Mouse (Mus musculus): Measurements from ENCODE around the gene Ephx3. TPM values are rescaled to one million over a fixed set of nuclear protein-coding genes. Genes with fewer than 3 reads are reported as not detected.

The Ephx3 gene
- polyA plus RNA-seq, 1 experiment from 2014 or later, result 0.10 TPM

DNA sequence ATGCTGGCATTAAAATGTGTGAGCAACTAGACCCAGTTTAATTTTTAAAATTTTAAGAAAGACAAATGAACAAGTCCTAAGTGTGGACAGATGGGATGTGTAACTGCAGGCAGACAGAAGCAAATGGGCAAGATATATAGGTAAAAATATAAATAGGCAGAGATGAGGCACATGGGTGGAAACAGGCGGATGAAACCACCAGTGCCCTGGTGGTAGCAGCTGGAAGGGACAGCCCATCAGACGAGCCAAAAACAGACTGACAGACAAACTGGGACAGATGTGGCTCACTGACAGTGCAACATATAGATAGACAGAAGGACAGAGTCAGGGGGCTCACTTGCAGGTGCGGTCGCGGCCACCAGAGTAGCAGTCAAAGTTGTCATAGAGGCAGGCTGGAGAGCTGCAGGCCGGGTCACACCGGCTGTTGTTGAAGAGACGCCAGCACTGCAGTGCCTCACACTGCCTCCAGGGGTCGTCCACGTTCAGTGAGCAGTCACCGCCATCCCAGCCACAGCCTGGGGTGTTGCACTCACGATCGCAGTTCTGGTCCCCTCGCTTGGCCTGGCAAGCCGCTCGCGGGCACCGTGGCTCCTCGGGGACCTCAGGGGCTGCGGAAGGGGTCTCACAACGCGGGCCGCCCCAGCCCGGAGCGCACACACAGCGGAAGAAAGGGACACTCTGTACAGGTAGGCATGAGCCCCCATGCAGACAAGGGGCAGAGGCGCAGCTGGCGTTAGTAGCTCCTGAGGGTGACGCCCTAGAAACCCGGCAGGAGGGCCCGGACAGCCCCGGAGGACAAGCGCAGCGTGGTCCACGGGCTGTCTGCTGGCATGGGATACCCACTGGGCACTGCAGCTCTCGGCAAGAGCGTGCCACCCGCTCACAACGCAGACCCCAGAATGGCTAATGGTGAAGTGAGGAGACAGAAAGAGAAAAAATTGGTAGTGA is 46.2 kb downstream of the Ephx3 start:
- Histone ChIP-seq H3K27ac (no peak overlapping the region; the same call in 1 of the 2 replicates), H3K4me3 (peak overlapping the region; percentile 37), H3K4me1 (replicated peaks) (peaks cover 19% of the 10 kb centered on the region), H3K36me3 (peaks cover 52% of the 10 kb centered on the region), H3K27me3 (no peaks in the 10 kb centered on the region), H3K9ac (peak overlapping the region; percentile 68), H3K4me2 (peak overlapping the region; percentile 57), H3K9me3 (no peaks in the 10 kb centered on the region)
- 21% methylated on average over 39 of the region's 39 CpGs for whole genome bisulfite sequencing
- peak; percentile 60 for ATAC-seq (ENCODE audit: low FRiP score)

GRCm38 (mm10) chr17:32142234-32142633 is 47.1 kb downstream of the Ephx3 start:
- H3K27ac ChIP-seq, result no peak overlapping the region
- WGBS, result 100% methylated on average over 1 of the region's 1 CpGs
- H3K9ac ChIP-seq, result no peak overlapping the region
- no peaks in the 10 kb centered on the region for H3K9me3 ChIP-seq
- H3K27me3 ChIP-seq, result no peaks in the 10 kb centered on the region
- H3K4me3 ChIP-seq, result no peak overlapping the region
- no peak overlapping the region for H3K4me2 ChIP-seq
- no peak for ATAC-seq (ENCODE audit: low FRiP score)
- H3K4me1 ChIP-seq (replicated peaks), result peaks cover 19% of the 10 kb centered on the region
- peaks cover 52% of the 10 kb centered on the region for H3K36me3 ChIP-seq

Other genes with a start within 250 kb of the Ephx3 start
- 36.2 and 39.5 TPM in 2 replicates for gene Rrp1b, start 153.4 kb downstream of the Ephx3 start, polyA plus RNA-seq (2015; fragmentation: Nextera tagmentation; extraction: Ambion mirVana)
- gene Hsf2bp, start 153.2 kb downstream of the Ephx3 start, polyA plus RNA-seq (2015; fragmentation: Nextera tagmentation; extraction: Ambion mirVana), result 0.43 and 0.70 TPM in 2 replicates
- 8.2 and 8.6 TPM in 2 replicates for gene Notch3, start 22.7 kb downstream of the Ephx3 start, polyA plus RNA-seq (2015; fragmentation: Nextera tagmentation; extraction: Ambion mirVana)
- gene Brd4, start 95.2 kb upstream of the Ephx3 start, polyA plus RNA-seq (2015; fragmentation: Nextera tagmentation; extraction: Ambion mirVana), result 81.8 and 83.9 TPM in 2 replicates
- gene Akap8, start 131.7 kb upstream of the Ephx3 start, polyA plus RNA-seq (2015; fragmentation: Nextera tagmentation; extraction: Ambion mirVana), result 109 TPM in 2 replicates
- gene Akap8l, start 161.1 kb upstream of the Ephx3 start, polyA plus RNA-seq (2015; fragmentation: Nextera tagmentation; extraction: Ambion mirVana), result 148 and 156 TPM in 2 replicates
- 35.3 and 35.9 TPM in 2 replicates for gene Wiz, start 199.9 kb upstream of the Ephx3 start, polyA plus RNA-seq (2015; fragmentation: Nextera tagmentation; extraction: Ambion mirVana)
- gene Rasal3, start 214.0 kb upstream of the Ephx3 start, polyA plus RNA-seq (2015; fragmentation: Nextera tagmentation; extraction: Ambion mirVana), result 0.62 and 0.83 TPM in 2 replicates
- 0.12 TPM in 1 of 2 replicates, not detected in the other for gene Pglyrp2, start 234.6 kb upstream of the Ephx3 start, polyA plus RNA-seq (2015; fragmentation: Nextera tagmentation; extraction: Ambion mirVana)

Measured in hindbrain, embryonic 13.5 days (tissue).